Mouse (Mus musculus): Measurements from ENCODE around the gene 2810459M11Rik.

DNA sequence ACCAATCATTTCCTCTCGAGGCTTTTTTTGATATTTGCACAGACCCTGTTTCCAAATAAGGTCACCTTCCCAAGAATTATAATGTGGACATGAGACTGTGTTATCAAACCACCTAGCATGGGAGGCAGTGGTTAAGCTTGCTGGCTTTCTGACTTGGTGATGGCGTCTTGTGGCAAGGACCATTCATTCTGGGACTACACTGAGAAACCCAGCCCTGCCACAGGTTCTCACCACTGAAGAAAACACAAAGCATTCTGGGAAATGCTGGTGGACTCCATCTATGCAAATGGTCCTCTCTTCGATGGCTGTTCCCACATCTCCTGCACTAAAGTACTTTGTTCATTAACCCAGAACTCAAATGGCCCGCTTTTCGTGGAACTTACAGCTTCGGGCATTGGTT is 39.6 kb upstream of the 2810459M11Rik start:
- no peak for TF ChIP-seq CTCF (IDR thresholded peaks at IDR 0.05; ENCODE audit: low read depth)
- no peak for TF ChIP-seq EP300 (optimal IDR thresholded peaks at IDR 0.05)

Data from stomach, postnatal 0 days (tissue).